Mouse (Mus musculus) testis, adult 2 months (tissue): Measurements from ENCODE around the gene Bcor.

Experiments used
- CTCF ChIP-seq: fragments of 200-500 bp; IDR thresholded peaks from 2 replicates; pipeline ENCODE4 v1.5.1; 2012; ENCODE audit warnings: low read depth, mild to moderate bottlenecking, inconsistent platforms, low read length, moderate library complexity; ENCODE audit not compliant: control insufficient read depth, insufficient read depth, insufficient replicate concordance
- POLR2A ChIP-seq: fragments of 200-500 bp; IDR thresholded peaks from 2 replicates; pipeline ENCODE4 v1.6.1; 2012; ENCODE audit warnings: low read depth, mild to moderate bottlenecking, inconsistent platforms, low read length, moderate library complexity; ENCODE audit not compliant: control insufficient read depth

DNA sequence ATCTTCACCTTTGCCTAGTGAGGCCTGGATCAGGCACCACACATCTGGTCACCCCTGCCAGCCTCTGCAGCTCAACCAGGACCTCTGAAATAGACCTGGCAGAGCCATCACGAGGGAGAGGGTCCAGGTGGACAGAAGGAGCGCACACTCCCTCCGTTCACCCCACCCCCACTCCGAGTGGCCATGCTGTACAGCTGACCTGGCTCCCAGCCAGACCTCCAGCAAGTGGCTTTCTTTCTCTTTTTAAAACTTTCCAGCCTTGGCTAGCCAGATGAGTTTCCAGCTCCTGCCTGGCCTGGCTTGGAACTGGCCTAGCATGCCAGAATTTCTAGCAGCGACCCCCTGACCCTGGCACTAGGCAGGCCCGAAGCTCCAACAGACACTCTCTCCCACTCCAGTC, 87.4 kb downstream of the Bcor start:
- TF ChIP-seq POLR2A (no peak), CTCF (no peak)
